Mouse (Mus musculus): ENCODE measurements at regions not wholly inside any gene's neighbourhood (a gene's known extent, or its start where the extent isn't known, plus 50 kb on each side); places are given as distances from the start of the nearest gene placed in this dataset.
A peak's percentile ranks its signal among the peaks of the same experiment; 100 is the strongest.

GRCm38 (mm10) chr2:159138603-159139002, 344.0 kb downstream of the Dhx35 start:
- DNase-seq (ENCODE audit: low spot score in 2 of 2) = no peak

- DNase-seq (ENCODE audit: low spot score in 2 of 2) = no peak
These were observed 351.4 kb downstream of the Dhx35 start for GRCm38 (mm10) chr2:159145980-159146379.

GRCm38 (mm10) chr2:159163985-159164384, 369.4 kb downstream of the Dhx35 start:
- DNase-seq (ENCODE audit: low spot score in 2 of 2) = peak; percentile 50 to 71

- no peak for DNase-seq (ENCODE audit: low spot score in 2 of 2)
These were observed 374.0 kb downstream of the Dhx35 start for GRCm38 (mm10) chr2:159168553-159169064.

GRCm38 (mm10) chr2:159196156-159196555, 401.5 kb downstream of the Dhx35 start:
- DNase-seq (ENCODE audit: low spot score in 2 of 2) = no peak

- no peak for DNase-seq (ENCODE audit: low spot score in 2 of 2)
These were observed 437.7 kb downstream of the Dhx35 start for GRCm38 (mm10) chr2:159232266-159232665.

- no peak for DNase-seq (ENCODE audit: low spot score in 2 of 2)
These were observed 440.4 kb downstream of the Dhx35 start for GRCm38 (mm10) chr2:159235000-159235399.

- no peak for DNase-seq (ENCODE audit: low spot score in 2 of 2)
These were observed 455.5 kb downstream of the Dhx35 start for GRCm38 (mm10) chr2:159250065-159250464.

GRCm38 (mm10) chr2:159250993-159251665, 456.5 kb downstream of the Dhx35 start:
- no peak for DNase-seq (ENCODE audit: low spot score in 2 of 2)

GRCm38 (mm10) chr2:159270221-159271080, 475.8 kb downstream of the Dhx35 start:
- no peak for DNase-seq (ENCODE audit: low spot score in 2 of 2)

GRCm38 (mm10) chr2:159278896-159279295, 484.3 kb downstream of the Dhx35 start:
- DNase-seq (ENCODE audit: low spot score in 2 of 2) = no peak

GRCm38 (mm10) chr2:159281558-159282320, 487.1 kb downstream of the Dhx35 start:
- DNase-seq (ENCODE audit: low spot score in 2 of 2) = no peak

GRCm38 (mm10) chr2:159284100-159284499, 489.5 kb downstream of the Dhx35 start:
- no peak for DNase-seq (ENCODE audit: low spot score in 2 of 2)

- no peak for DNase-seq (ENCODE audit: low spot score in 2 of 2)
These were observed 490.1 kb downstream of the Dhx35 start for GRCm38 (mm10) chr2:159284525-159285189.

- no peak for DNase-seq (ENCODE audit: low spot score in 2 of 2)
These were observed 493.5 kb downstream of the Dhx35 start for GRCm38 (mm10) chr2:159287996-159288563.

- DNase-seq (ENCODE audit: low spot score in 2 of 2) = no peak
These were observed 495.5 kb downstream of the Dhx35 start for GRCm38 (mm10) chr2:159290081-159290480.

- DNase-seq (ENCODE audit: low spot score in 2 of 2) = no peak
These were observed 512.4 kb downstream of the Dhx35 start for GRCm38 (mm10) chr2:159307001-159307400.

- DNase-seq (ENCODE audit: low spot score in 2 of 2) = no peak
These were observed 540.1 kb downstream of the Dhx35 start for GRCm38 (mm10) chr2:159334711-159335110.

- DNase-seq (ENCODE audit: low spot score in 2 of 2) = no peak
These were observed 542.0 kb downstream of the Dhx35 start for GRCm38 (mm10) chr2:159336646-159337045.

Measured in adrenal gland, adult 18-20 months (tissue).